Mouse (Mus musculus): Measurements from ENCODE around the gene Ero1l. TPM values are rescaled to one million over a fixed set of nuclear protein-coding genes. Genes with fewer than 3 reads are reported as not detected.

Gene Ero1l
- total RNA-seq (2015) (72.1 and 75.6 TPM in 2 replicates), total RNA-seq (2017) (43.2 and 80.7 TPM in 2 replicates)

DNA sequence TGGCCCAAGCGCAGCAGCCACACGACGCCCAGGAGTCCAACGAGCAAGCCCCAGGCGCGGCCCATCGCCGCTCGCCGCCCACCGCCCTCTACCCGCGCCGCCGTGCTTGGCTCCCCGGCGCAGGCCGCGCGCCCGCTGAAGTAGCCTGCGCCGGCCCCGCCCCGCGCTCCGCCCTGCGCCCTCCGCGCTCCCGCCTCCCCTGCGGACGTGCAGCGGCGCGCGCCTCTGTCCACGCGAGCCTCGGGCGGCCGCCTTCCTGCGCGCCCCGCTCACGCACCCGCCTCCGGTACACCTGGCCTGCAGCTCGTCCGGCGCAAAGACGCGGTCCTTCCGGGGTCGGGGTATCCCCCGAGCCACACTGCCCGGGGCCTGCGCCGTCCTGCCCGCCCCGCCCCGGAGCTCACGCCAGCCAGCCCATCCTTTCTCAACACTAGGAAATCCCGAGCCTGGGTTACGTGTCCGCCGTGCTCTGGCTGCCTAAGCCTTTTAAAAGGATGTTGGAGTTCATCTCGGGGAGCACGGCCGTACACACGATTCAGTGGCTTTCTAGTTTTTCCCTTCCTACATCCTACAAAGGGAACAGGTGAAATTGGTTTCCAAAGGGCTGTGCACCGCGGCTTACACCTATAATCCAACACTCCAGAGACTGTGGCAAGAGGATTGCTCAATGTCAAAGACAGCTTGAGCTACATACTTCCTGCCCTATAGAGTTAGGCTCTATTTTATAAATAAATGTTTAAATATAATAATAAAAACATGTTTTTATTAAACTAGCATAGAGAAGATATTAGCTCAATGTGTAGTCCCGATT, at the start of gene Ero1l:
TSS of gene Ero1l (minus strand) at position 346 of the 811 bp plus-strand sequence.
- ATAC-seq (ENCODE audit: poor library complexity, severe bottlenecking) = peak; percentile 77

DNA sequence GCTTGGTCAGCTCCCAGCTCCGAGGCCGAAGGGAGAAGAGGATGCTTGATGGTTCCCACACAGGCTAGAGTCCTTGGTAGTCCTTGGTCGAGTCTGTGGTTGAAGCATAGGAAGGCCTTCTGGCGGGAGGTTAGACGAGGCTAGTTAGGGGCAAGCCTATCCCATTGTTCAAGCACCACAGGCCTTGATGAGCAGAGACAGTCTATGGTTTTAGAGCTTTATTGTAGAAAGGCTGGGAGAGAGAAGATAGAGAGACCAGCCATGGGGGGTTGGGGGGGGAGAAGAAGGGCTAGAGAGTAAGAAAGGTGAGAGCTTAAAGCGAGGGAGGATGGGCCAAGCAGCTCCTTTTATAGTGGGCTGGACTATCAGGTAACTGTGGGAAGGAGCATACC, 46.6 kb upstream of the Ero1l start:
- no peak for ATAC-seq (ENCODE audit: poor library complexity, severe bottlenecking)

DNA sequence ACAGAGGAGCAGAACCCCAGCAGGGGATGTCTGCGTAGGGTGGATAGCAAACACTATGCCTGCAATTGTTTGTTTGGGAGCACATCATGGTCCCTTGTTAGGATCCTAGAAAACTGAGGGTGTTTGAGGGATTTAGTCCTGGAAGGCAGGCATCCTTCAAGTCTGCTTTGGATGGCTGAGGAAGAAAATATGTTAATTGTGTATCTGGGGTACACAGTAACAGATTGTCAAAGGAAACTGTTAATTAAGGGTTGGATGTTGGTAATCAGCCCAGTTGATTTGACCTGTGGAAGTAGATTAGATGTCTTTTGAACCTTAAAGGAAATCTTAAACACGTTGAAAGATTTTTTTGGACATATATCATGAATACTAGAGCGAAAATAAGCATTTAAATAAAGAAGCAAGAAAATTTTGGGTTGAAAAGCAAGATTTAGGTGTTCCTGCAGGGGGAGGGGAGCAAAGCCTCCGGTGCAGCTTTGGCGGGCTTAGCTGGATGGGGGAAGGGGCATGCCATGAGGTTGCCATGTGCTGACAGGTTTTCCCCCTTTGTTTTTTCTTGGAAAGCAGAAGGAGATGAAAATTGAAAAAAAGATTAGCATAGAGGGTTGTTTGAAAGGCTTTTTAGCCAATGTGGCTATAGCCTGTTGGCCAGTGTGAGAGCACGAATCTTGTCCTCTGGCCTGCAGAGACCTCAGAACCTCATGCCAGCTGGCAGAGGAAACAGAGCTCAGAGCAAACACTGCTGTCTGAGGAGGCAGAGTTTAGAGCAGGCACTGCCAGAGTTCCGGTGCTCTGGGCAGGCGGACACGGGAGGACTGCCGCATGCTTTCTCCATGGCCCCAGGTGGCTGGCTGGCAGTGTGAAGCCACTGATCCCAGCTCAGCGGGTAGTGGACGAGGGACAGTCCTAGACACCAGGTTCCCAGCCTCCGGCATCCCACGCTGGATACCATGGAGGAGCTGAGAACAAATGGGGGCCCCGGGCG, 45.9 kb upstream of the Ero1l start:
- ATAC-seq (ENCODE audit: poor library complexity, severe bottlenecking) = no peak

DNA sequence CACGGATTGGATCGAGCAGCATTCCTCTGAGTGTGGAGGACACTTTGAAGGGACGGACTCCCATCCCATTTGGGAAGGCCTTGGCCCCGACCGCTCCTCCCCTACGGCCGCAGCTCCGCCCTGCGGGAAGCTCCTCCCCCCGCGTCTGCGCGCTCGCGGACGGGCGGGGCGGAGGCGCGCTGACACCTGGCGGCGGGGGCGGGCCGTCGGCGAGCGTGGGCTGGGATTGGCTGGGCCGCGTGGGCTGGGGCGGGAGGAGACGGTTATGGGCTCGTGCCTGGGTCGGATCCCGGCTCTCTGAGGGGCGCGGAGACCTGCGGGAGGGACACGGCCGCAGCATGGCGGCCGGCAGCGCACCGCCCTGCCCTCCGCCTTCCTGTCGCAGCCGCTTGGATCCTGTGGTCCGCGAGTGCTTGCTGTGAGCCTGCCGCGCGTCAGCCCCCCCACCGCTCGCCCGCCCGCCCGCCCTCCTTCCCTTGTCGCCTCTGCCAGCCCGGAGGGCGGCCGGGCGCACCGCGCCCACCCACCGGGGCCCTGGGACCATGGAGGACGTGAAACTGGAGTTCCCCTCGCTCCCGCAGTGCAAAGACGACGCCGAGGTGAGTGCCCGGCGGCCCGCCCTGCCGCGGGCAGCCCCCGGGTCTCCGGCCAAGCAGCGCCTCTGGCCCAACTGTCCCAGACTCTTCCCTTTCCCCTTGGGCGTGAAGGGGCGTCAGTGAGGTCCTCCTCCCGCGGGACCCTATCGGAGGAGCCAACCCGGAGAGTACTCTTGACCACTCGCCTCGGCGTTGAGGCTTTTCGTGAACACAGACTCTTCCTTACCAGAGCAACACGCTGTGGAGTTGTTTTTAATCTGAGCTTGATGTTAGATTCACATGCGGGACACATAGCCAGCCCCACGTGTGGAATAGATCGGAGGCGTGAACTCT, 32.6 kb upstream of the Ero1l start, which contains the start of gene Styx:
TSS of gene Styx (plus strand) at position 163 of the 929 bp plus-strand sequence.
- ATAC-seq (ENCODE audit: poor library complexity, severe bottlenecking) = peak; percentile 100

DNA sequence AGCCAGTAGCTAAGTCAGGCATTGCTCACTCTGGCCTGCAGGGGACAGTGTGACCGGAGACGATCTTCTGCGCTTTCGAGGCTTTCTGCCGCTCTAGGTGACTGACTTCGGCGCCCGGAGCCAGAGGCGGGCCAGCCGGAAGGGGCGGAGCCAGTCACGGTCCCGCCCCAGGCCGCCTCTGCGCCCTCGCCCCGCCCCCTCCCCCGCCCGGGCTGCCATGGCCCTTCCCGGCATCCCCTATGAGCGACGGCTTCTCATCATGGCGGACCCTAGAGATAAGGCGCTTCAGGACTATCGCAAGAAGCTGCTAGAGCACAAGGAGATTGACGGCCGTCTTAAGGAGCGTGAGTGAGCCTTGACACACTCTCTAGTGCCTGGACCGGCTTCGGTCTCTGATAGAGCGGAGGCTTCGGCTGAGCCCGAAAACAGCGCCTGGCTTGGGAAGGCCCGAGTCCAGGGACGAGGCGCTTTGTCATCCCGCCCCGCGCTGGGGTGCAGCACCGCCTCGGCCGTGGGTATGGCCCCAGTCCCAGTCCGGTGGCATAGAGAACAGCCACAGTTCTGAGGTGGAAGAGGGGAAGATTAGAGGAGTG, 11.1 kb upstream of the Ero1l start, which contains the start of gene Psmc6:
TSS of gene Psmc6 (plus strand) at position 200 of the 593 bp plus-strand sequence.
- peak; percentile 88 for ATAC-seq (ENCODE audit: poor library complexity, severe bottlenecking)

DNA sequence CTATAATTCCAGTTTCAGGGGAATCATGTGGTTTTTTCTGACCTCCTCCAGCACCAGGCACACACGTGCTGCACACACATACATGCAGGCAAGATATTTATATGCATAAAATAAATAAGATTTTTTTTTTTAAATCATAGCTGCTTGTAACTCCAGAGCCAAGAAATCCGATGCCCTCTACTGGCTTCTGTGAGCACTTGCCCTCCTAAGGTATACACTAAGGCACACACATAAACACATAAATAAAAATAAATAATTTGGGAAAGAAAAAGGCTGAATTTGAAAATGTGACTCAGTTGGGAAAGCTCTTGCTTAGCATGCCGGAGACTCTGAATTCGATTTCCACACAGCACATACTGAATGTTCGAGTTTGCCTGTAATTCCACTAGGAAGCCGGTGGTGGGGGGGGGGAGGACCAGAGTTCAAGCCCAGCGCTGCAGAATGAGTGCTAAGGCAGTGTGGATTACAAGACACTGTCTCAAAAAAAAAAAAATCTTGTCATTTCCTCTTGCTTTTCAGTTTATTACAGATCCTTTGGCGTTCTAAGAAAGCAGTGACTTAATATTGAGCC, 10.5 kb upstream of the Ero1l start:
- ATAC-seq (ENCODE audit: poor library complexity, severe bottlenecking) = no peak

DNA sequence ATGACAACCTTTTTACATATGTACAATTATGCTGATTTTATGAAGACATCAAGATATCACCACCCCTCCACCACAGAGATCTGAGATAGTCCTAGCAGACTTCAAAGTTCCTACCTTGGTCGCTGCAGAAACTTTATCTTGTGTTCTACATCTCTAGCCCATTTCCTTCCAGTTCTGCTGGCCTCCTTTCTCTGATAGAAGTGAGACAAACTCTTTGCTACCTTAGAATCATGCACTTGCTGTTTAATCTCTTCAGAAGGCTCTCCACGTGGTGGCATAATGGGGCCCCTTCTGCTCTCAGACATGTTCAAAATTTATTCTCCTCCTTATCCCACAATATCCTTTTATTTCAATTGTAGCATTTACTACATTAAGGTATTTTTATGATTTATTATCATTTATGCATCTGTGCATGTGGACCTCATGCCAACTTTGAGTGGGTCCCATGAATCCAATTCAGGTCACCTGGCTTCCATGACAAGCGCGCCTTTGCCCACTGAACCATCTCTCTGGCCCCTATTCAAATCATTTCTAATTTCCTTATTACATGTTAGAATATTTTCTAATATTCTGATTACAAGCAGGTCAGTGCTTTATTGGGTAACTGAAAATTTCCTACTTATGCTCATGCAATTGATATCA, 9.6 kb upstream of the Ero1l start:
- no peak for ATAC-seq (ENCODE audit: poor library complexity, severe bottlenecking)

DNA sequence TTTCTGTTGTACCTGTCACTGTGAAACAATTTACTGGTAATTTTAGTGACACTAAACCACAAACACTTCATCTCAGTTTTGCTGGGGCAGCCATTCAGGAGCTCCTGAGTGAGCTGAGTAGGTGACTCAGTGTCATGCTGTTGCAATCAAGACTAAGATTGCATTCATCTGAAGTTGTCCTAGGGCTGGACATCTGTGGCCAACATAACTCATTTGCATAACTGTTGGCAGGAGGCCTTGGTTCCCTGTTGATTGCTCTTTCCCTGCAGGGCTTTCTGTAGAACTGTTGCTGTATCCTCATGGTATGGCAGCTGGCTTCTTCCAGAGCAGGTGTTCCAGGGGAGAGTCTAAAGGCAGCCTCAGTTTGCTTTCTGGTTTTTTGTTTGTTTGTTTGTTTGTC, 6.9 kb upstream of the Ero1l start:
- ATAC-seq (ENCODE audit: poor library complexity, severe bottlenecking) = peak; percentile 61

DNA sequence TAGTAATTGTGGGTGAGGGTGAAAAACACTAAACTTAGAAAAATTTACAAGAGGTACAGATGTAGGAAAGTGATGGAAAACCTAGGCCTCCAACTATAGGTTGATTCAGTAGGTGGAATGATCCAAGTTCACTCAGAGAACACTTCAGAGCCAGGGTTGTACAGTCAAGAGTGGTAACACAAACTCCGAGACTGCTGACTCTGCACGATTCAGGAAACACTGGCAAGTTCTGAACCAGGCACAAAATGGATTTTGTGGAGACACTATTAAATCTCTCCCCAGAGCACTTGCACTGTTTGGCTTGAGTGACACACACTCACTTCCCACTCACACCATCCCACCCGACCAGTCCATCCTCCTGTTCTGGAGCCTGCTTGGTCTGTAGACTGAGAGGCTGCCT, 4.7 kb upstream of the Ero1l start:
- ATAC-seq (ENCODE audit: poor library complexity, severe bottlenecking) = no peak

DNA sequence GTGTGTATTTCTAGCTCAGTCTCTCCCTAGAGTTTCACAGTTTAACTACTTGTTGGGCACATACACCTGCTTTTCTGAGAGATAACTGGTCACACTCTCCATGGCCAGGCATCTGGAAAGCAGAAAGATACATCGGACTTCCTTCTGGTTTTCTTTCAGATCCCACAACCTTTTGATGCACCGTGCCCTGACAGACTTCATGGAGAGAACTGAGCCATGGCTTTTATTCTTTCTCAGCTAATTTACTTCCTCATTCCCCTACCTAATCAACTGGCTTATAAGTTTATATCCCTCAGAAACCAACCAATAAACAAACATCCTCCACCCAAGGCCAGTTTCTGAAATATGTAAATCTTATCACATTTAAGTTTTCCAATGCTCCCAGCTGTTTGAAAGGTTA, 3.9 kb upstream of the Ero1l start:
- no peak for ATAC-seq (ENCODE audit: poor library complexity, severe bottlenecking)

DNA sequence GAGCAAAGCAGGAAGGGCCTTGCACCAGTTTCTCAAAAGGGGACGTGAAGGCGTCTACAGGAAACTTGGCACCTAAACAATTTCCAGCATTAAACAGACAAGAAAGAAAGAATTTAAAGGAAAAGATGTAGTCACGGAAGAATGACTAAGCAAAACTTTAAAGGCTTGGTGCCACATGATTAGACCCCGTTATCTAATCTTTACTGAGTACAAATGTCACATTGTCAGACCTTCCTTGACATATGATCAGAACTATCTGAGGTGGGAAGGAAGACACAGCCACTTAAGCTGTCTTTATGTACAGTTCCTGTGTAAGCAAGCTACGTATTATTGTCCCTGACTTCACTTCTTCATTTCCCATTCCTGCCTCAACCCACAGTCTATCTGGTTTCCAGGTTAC, 3.1 kb upstream of the Ero1l start:
- ATAC-seq (ENCODE audit: poor library complexity, severe bottlenecking) = no peak

DNA sequence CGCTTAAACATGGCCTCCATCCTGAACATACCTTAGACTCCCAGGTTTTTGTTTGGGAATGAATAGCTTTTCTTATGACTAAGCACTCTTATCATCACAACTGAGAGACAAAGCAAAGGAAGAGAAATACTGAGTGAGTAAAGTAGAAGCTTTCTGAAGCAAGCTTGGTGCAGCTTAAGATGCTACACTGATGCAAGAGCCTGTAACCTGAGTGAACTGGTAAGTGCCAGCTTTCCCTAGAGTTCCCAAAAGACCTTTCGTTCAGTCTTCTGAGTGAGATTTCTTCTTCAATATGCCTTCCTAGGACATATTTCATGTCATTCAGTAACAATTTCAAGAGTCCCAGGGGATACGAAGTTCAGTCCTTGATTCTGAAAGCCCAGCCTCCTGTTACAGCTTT, 2.5 kb upstream of the Ero1l start:
- no peak for ATAC-seq (ENCODE audit: poor library complexity, severe bottlenecking)

DNA sequence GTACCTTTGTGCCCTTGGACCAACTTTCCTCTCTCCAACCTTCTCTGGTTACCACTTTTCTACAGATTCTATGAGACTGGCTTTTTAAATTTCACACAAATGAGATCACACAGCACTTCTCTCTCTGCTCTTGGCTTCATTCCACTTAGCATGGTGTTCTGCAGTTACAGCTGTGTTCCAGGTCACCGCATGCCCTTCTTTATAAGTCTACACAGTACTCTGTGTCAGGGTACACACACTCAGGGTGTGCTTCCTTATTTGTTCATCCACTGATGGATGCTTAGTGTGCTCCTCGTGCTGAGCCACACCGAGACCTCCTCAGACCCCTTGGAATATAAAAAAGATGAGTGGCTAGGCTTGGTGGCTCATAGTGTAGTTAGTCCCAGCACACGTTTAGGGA, 1.5 kb upstream of the Ero1l start:
- no peak for ATAC-seq (ENCODE audit: poor library complexity, severe bottlenecking)

DNA sequence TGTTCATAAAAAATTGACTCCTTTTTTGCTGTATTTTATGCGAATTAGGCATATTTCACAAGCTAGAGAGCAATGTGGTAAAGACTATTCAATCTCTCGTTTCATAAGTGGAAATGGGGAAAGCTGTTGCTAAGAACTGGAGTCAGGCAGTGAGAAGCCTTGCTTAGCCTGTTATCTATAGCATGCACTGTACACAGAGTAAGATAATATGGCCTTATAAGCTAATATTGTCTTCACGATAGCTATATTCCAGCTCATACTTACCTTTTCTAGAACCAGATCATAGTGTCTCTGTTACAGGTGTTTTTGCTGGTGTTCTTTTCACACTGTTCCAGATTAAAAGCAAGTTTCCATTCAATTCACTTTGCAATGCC, 653 bp upstream of the Ero1l start:
- ATAC-seq (ENCODE audit: poor library complexity, severe bottlenecking) = no peak

DNA sequence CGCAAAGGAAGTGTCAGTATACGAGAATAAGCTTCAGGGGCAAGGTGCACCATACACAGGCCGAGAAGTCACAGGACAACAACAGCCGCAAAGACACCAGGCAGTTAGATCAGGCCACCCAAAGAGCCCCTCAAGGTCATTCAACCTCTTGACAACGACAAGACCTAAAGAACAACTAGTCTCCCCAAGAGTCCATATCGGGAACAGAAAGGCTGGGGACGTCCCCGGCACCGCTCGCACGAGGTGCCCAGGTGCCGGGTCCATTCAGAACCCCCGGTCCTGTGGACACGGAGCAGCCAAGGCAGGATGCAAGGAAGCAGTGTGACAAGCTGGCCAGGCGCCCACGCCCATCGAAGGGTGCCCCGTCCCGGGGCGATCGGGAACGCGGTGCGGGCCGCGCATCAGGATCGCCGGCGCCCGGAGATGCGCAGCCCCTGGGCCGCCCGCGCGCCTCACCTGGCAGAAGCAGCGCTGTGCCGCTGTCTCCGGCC, 605 bp downstream of the Ero1l start:
- 0 out of 2 replicates have a peak, but pooled peaks have one; percentile 0 for ATAC-seq (ENCODE audit: poor library complexity, severe bottlenecking)

DNA sequence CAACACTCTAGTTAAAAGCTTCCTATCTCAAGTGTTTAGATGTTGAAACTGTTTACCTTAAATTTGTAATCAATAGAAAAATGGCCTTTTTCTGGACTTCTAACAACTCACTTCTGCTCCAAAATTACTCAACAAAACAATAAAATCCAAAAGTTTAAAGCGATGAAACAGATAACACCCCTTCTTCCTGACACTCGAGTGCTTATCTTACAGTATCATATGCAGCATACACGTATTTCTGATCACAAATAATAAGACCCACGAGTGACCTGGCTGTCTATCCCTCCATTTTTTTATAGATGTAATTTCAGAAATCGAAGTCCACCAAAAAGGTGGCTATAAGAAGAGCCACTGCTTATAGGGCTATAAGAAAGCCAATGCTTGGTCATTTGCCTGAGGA, 1.6 kb downstream of the Ero1l start:
- ATAC-seq (ENCODE audit: poor library complexity, severe bottlenecking) = no peak

DNA sequence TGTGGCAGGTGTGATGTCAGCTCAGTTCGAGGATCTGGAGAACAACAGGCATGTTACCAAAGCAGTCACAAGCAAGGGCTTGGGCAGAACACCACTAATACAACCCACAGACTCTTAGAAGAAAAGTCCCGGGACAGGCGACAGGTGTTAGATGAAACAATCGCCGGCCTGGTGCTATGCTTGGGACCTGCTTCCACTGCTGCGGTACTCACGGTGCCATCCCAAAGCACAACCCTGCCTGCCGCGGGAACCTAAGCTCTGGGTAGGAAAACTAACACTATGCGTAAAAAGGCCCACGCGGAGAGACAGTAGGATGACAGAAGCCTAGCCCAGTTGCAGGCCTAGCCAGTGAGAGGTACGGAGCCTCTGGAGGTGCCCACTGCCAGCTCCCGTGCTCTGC, 8.5 kb downstream of the Ero1l start:
- no peak for ATAC-seq (ENCODE audit: poor library complexity, severe bottlenecking)

DNA sequence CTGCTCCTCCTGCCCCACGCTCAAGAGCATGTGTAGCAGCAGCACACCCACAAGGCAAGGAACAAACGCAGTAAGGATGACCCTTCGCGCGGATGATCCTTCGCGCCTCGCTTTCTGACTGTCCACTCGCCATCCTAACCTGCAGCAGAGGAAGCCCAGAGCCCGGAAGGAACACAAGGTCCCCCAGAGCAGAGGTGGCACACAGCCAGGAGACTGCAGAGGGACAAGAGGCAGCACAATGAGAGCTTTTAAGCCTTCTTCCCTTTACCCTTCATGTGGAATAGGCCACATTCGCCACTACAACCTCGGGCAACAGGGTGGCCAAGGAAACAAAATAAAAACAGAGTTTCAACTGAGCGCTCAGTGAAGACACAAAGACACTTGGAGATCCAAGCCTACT, 8.9 kb downstream of the Ero1l start:
- ATAC-seq (ENCODE audit: poor library complexity, severe bottlenecking) = no peak
